Mouse (Mus musculus): ENCODE results near the gene Jtb.

DNA sequence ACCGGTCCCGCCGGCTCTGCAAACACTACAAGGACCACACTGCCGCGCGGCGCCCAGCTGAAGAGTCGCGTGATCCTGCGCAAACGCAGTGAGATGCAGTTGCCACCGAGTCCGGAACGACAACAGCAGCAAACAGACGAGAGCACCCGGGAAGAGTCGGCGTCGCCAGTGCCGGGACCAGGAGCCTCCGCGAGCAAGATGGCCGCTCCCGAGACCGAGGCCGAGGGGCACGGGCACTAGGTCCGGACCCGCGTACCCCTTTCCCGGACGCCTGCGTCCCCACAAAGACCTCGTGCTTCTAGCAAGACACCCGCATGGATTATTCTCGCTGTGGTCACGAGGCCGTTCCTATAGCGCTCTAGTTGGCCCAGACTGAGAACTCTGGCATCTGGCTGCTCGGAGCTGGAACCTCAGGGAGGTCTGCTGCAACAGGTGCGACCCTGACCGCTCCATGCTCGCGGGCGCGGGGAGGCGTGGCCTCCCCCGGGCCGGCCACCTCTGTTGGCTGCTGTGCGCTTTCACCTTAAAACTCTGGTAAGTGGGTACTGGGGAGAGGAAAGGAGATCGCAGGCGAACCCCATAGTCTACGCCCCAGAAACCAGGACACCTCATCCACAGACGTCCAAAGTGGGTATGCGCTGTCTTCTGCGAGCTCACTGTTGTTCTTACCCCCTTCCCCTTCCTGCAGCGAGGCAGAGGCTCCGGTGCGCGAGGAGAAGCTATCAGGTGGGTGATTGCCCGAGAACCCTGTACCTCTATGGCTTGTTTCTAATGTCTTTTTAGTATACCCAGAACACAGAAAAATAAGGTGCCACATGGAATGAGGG, at the start of gene Jtb:
- TF ChIP-seq CTCF (IDR thresholded peaks at IDR 0.05; ENCODE audit: borderline replicate concordance, control insufficient read depth, extremely low read depth, insufficient read depth, low read length, poor library complexity) = 0 out of 2 replicates have a peak, but pooled peaks have one; percentile 54
- peak; percentile 88 for TF ChIP-seq POLR2A (IDR thresholded peaks at IDR 0.05; ENCODE audit: control insufficient read depth, extremely low read depth, insufficient read depth, low read length, poor library complexity)
